Mouse (Mus musculus) cerebellum, postnatal 25 days (tissue): ENCODE results near the gene Acbd3.

Experiments
- DNase-seq, 2 experiments: peaks; one replicate each; pipeline ENCODE4 v3.0.0; 2021; ENCODE audit warnings: mixed read lengths in 2 of 2

Gene Acbd3

GRCm38 (mm10) chr1:180725704-180726179 is at the start of gene Acbd3:
Gene Acbd3, plus strand, starts transcription at chr1:180726043.
- peak; percentile 88 to 93 for DNase-seq

GRCm38 (mm10) chr1:180691284-180691683 is 34.6 kb upstream of the Acbd3 start:
- no peak for DNase-seq

- no peak for DNase-seq
Measured at GRCm38 (mm10) chr1:180696626-180697352, 29.1 kb upstream of the Acbd3 start, which contains the start of gene Mixl1. Gene Mixl1, minus strand, starts transcription at chr1:180697034.

GRCm38 (mm10) chr1:180698063-180698462 is 27.8 kb upstream of the Acbd3 start:
- no peak for DNase-seq

GRCm38 (mm10) chr1:180703400-180703799 is 22.4 kb upstream of the Acbd3 start:
- no peak for DNase-seq

GRCm38 (mm10) chr1:180707368-180707767 is 18.5 kb upstream of the Acbd3 start:
- DNase-seq: no peak

- DNase-seq: no peak
Measured at GRCm38 (mm10) chr1:180707813-180708212, 18.0 kb upstream of the Acbd3 start.

GRCm38 (mm10) chr1:180708935-180709776 is 16.7 kb upstream of the Acbd3 start:
- no peak for DNase-seq

- no peak for DNase-seq
Measured at GRCm38 (mm10) chr1:180718756-180719155, 7.1 kb upstream of the Acbd3 start.

- no peak for DNase-seq
Measured at GRCm38 (mm10) chr1:180719483-180719882, 6.4 kb upstream of the Acbd3 start.

GRCm38 (mm10) chr1:180719951-180720689 is 5.7 kb upstream of the Acbd3 start:
- DNase-seq: peak; percentile 87 to 88

GRCm38 (mm10) chr1:180722608-180723007 is 3.2 kb upstream of the Acbd3 start:
- no peak for DNase-seq

- DNase-seq: no peak
Measured at GRCm38 (mm10) chr1:180723701-180724238, 2.1 kb upstream of the Acbd3 start.

- no peak for DNase-seq
Measured at GRCm38 (mm10) chr1:180726183-180726582, 340 bp downstream of the Acbd3 start.

- no peak for DNase-seq
Measured at GRCm38 (mm10) chr1:180729231-180729630, 3.4 kb downstream of the Acbd3 start.

GRCm38 (mm10) chr1:180747827-180748226 is 22.0 kb downstream of the Acbd3 start:
- no peak for DNase-seq

GRCm38 (mm10) chr1:180752115-180752514 is 26.3 kb downstream of the Acbd3 start:
- no peak for DNase-seq

GRCm38 (mm10) chr1:180754376-180754775 is 28.5 kb downstream of the Acbd3 start:
- no peak for DNase-seq

- DNase-seq: no peak
Measured at GRCm38 (mm10) chr1:180756711-180757110, 30.9 kb downstream of the Acbd3 start.

GRCm38 (mm10) chr1:180757252-180757955 is 31.6 kb downstream of the Acbd3 start:
- no peak for DNase-seq

GRCm38 (mm10) chr1:180757956-180758520 is 32.2 kb downstream of the Acbd3 start:
- DNase-seq: no peak

- DNase-seq: no peak
Measured at GRCm38 (mm10) chr1:180762180-180762579, 36.3 kb downstream of the Acbd3 start.
